Mouse (Mus musculus): ENCODE results near the gene Kcnv2.

GRCm38 (mm10) chr19:27382131-27382530 lies 59.7 kb downstream of the Kcnv2 start:
- TF ChIP-seq EP300 (IDR thresholded peaks at IDR 0.05; ENCODE audit: low read depth) (no peak), CTCF (IDR thresholded peaks at IDR 0.05; ENCODE audit: low read depth) (no peak)

Data from liver, postnatal 0 days (tissue).